ENCODE assay signal across 28 mouse cellular contexts in genomic region chr2:169469538-169469937, GRCm38 (mm10).
A peak's percentile ranks its signal among the peaks of the same experiment; 100 is the strongest.
DNase-seq lines count a peak whose midpoint lies in the region; ATAC-seq and TF ChIP-seq lines count a peak whose summit lies in the region.
"Had no signal": no experiment of that assay in that cellular context is flagged by ENCODE, and none has a peak within 500 bp of the region (broad histone marks: within the 10 kb centered on the region; RNA-seq: fewer than 3 reads in every experiment).

No protein-coding gene starts in this region.

- peaks cover 27% of the 10 kb centered on the region for H3K4me1 ChIP-seq in hindbrain, embryonic 13.5 days (replicated peaks)
- no peaks in the 10 kb centered on the region for H3K4me1 ChIP-seq in hindbrain, embryonic 11.5 days (replicated peaks; ENCODE audit: control insufficient read depth, insufficient read depth, low read length)
- no peaks in the 10 kb centered on the region; the same call in 1 of the 2 replicates for H3K4me1 ChIP-seq in hindbrain, postnatal 0 days (ENCODE audit: insufficient read depth, low read length)
- H3K4me1 ChIP-seq in hindbrain, embryonic 10.5 days (replicated peaks) = peaks cover 18% of the 10 kb centered on the region
- peaks cover 18% of the 10 kb centered on the region for H3K4me1 ChIP-seq in neural tube, embryonic 13.5 days (replicated peaks)
- peaks cover 26% of the 10 kb centered on the region for H3K4me1 ChIP-seq in neural tube, embryonic 15.5 days
- H3K4me1 ChIP-seq: embryonic facial prominence, embryonic 15.5 days; heart, embryonic 10.5 days had no signal

- H3K9me3 ChIP-seq in hindbrain, embryonic 13.5 days = no peaks in the 10 kb centered on the region
- H3K9me3 ChIP-seq in hindbrain, embryonic 11.5 days (ENCODE audit: control insufficient read depth, low read length) = no peaks in the 10 kb centered on the region
- no peaks in the 10 kb centered on the region for H3K9me3 ChIP-seq in hindbrain, postnatal 0 days (ENCODE audit: low read length)
- no peaks in the 10 kb centered on the region for H3K9me3 ChIP-seq in hindbrain, embryonic 10.5 days
- H3K9me3 ChIP-seq in neural tube, embryonic 13.5 days = no peaks in the 10 kb centered on the region
- no peaks in the 10 kb centered on the region for H3K9me3 ChIP-seq in neural tube, embryonic 15.5 days (replicated peaks)
- H3K9me3 ChIP-seq: embryonic facial prominence, embryonic 12.5 days; embryonic facial prominence, embryonic 15.5 days; heart, embryonic 10.5 days; heart, embryonic 13.5 days had no signal

- H3K27me3 ChIP-seq in hindbrain, embryonic 13.5 days = no peaks in the 10 kb centered on the region
- H3K27me3 ChIP-seq in hindbrain, embryonic 11.5 days (ENCODE audit: control insufficient read depth, insufficient read depth, low read length) = no peaks in the 10 kb centered on the region
- H3K27me3 ChIP-seq in hindbrain, postnatal 0 days (ENCODE audit: insufficient read depth, low read length) = no peaks in the 10 kb centered on the region
- no peaks in the 10 kb centered on the region for H3K27me3 ChIP-seq in hindbrain, embryonic 10.5 days (ENCODE audit: insufficient read depth, poor library complexity, severe bottlenecking)
- no peaks in the 10 kb centered on the region for H3K27me3 ChIP-seq in neural tube, embryonic 13.5 days
- H3K27me3 ChIP-seq in neural tube, embryonic 15.5 days (replicated peaks) = no peaks in the 10 kb centered on the region
- H3K27me3 ChIP-seq: CH12.LX; embryonic facial prominence, embryonic 12.5 days; embryonic facial prominence, embryonic 15.5 days; heart, embryonic 13.5 days had no signal

- H3K4me3 ChIP-seq in hindbrain, embryonic 13.5 days = no peak overlapping the region
- no peak overlapping the region for H3K4me3 ChIP-seq in hindbrain, embryonic 11.5 days (ENCODE audit: low read depth, low read length)
- H3K4me3 ChIP-seq in hindbrain, postnatal 0 days (ENCODE audit: low read length) = no peak overlapping the region
- no peak overlapping the region for H3K4me3 ChIP-seq in hindbrain, embryonic 10.5 days
- H3K4me3 ChIP-seq in neural tube, embryonic 13.5 days = no peak overlapping the region
- H3K4me3 ChIP-seq in neural tube, embryonic 15.5 days (replicated peaks) = no peak overlapping the region
- H3K4me3 ChIP-seq: embryonic facial prominence, embryonic 12.5 days; embryonic facial prominence, embryonic 15.5 days; heart, adult 2 months; heart, embryonic 10.5 days; heart, embryonic 13.5 days had no signal

- peak overlapping the region; percentile 56 for H3K27ac ChIP-seq in hindbrain, embryonic 13.5 days
- H3K27ac ChIP-seq in hindbrain, embryonic 11.5 days (ENCODE audit: low read depth, low read length) = no peak overlapping the region
- H3K27ac ChIP-seq in hindbrain, postnatal 0 days = no peak overlapping the region
- H3K27ac ChIP-seq in hindbrain, embryonic 10.5 days = no peak overlapping the region
- H3K27ac ChIP-seq in neural tube, embryonic 13.5 days (replicated peaks) = peak overlapping the region; percentile 46
- H3K27ac ChIP-seq in neural tube, embryonic 15.5 days (replicated peaks) = no peak overlapping the region
- H3K27ac ChIP-seq: embryonic facial prominence, embryonic 12.5 days; embryonic facial prominence, embryonic 15.5 days; heart, adult 2 months; heart, embryonic 10.5 days; heart, embryonic 13.5 days had no signal

- no peak overlapping the region for H3K4me2 ChIP-seq in hindbrain, embryonic 13.5 days
- H3K4me2 ChIP-seq in hindbrain, embryonic 11.5 days (replicated peaks; ENCODE audit: low read depth, low read length) = no peak overlapping the region
- no peak overlapping the region for H3K4me2 ChIP-seq in hindbrain, postnatal 0 days (ENCODE audit: low read depth, low read length)
- no peak overlapping the region for H3K4me2 ChIP-seq in neural tube, embryonic 13.5 days
- H3K4me2 ChIP-seq in neural tube, embryonic 15.5 days = no peak overlapping the region
- H3K4me2 ChIP-seq: embryonic facial prominence, embryonic 12.5 days; embryonic facial prominence, embryonic 15.5 days; heart, embryonic 13.5 days had no signal

- H3K36me3 ChIP-seq in hindbrain, embryonic 13.5 days = no peaks in the 10 kb centered on the region
- no peaks in the 10 kb centered on the region for H3K36me3 ChIP-seq in hindbrain, embryonic 11.5 days (ENCODE audit: control insufficient read depth, insufficient read depth, low read length)
- no peaks in the 10 kb centered on the region for H3K36me3 ChIP-seq in hindbrain, postnatal 0 days (ENCODE audit: insufficient read depth, low read length)
- no peaks in the 10 kb centered on the region for H3K36me3 ChIP-seq in hindbrain, embryonic 10.5 days
- no peaks in the 10 kb centered on the region for H3K36me3 ChIP-seq in neural tube, embryonic 13.5 days
- no peaks in the 10 kb centered on the region for H3K36me3 ChIP-seq in neural tube, embryonic 15.5 days
- H3K36me3 ChIP-seq: embryonic facial prominence, embryonic 12.5 days; embryonic facial prominence, embryonic 15.5 days; G1E; heart, embryonic 10.5 days; heart, embryonic 13.5 days had no signal

- no peak for DNase-seq in hindbrain, embryonic 11.5 days (ENCODE audit: low spot score)
- DNase-seq in hindbrain, postnatal 0 days (ENCODE audit: low spot score) = peak; percentile 7
- DNase-seq in hindbrain, embryonic 10.5 days (ENCODE audit: low spot score) = no peak
- DNase-seq: adrenal gland, postnatal 10 days; adrenal gland, postnatal 36 days; B cell, adult 2 months; cerebellum, adult 11 months; cerebellum, adult 2 months; cerebellum, adult 9-11 months; cerebellum, postnatal 25 days; forebrain, postnatal 0 days; gastrocnemius, postnatal 25 days; heart, adult 2 months; heart, postnatal 14 days; kidney, adult 18-20 months had no signal

- ATAC-seq in hindbrain, embryonic 13.5 days (ENCODE audit: low FRiP score) = no peak
- no peak for ATAC-seq in hindbrain, embryonic 11.5 days (ENCODE audit: low FRiP score)
- no peak for ATAC-seq in hindbrain, postnatal 0 days
- no peak for ATAC-seq in neural tube, embryonic 13.5 days (ENCODE audit: low read depth)
- no peak for ATAC-seq in neural tube, embryonic 15.5 days (ENCODE audit: low FRiP score)
- ATAC-seq: forebrain, embryonic 14.5 days; forebrain, postnatal 0 days; inflammation-experienced regulatory T-cells, adult 6 months; intestine, embryonic 16.5 days; Patski had no signal

- TF ChIP-seq CTCF in hindbrain, postnatal 0 days (IDR thresholded peaks at IDR 0.05; ENCODE audit: low read depth) = no peak

- 73% methylated on average over 10 of the region's 10 CpGs for WGBS in hindbrain, embryonic 13.5 days
- WGBS in hindbrain, embryonic 11.5 days = 88% methylated on average over 10 of the region's 10 CpGs
- 66% methylated on average over 10 of the region's 10 CpGs for WGBS in hindbrain, postnatal 0 days
- 90% methylated on average over 10 of the region's 10 CpGs for WGBS in hindbrain, embryonic 10.5 days
- 72% methylated on average over 10 of the region's 10 CpGs for WGBS in neural tube, embryonic 13.5 days
- 57% methylated on average over 10 of the region's 10 CpGs for WGBS in neural tube, embryonic 15.5 days

- no peak overlapping the region for H3K9ac ChIP-seq in hindbrain, embryonic 13.5 days
- no peak overlapping the region for H3K9ac ChIP-seq in hindbrain, embryonic 11.5 days (ENCODE audit: low read depth, low read length)
- H3K9ac ChIP-seq in hindbrain, postnatal 0 days (replicated peaks; ENCODE audit: low read length) = no peak overlapping the region
- H3K9ac ChIP-seq in neural tube, embryonic 13.5 days = no peak overlapping the region
- H3K9ac ChIP-seq in neural tube, embryonic 15.5 days (replicated peaks) = no peak overlapping the region
- H3K9ac ChIP-seq: embryonic facial prominence, embryonic 12.5 days; embryonic facial prominence, embryonic 15.5 days; forebrain, postnatal 0 days; heart, embryonic 13.5 days had no signal

Comparison
In these comparisons a context has a peak if more than half of its experiments do, and no peak if none do; other contexts are left out.
1. H3K27ac ChIP-seq: peak in hindbrain, embryonic 13.5 days (single experiment) and neural tube, embryonic 13.5 days (single experiment); none in hindbrain, embryonic 11.5 days (single experiment), hindbrain, postnatal 0 days (single experiment), hindbrain, embryonic 10.5 days (single experiment) and neural tube, embryonic 15.5 days (single experiment).